Mouse (Mus musculus) spleen, adult 2 months (tissue): Measurements from ENCODE around the gene Cacna1e. TPM values are rescaled to one million over a fixed set of nuclear protein-coding genes. Genes with fewer than 3 reads are reported as not detected.

Source experiments
- DNase-seq, 2 experiments: peaks; one replicate each; pipeline versions ENCODE4 v3.0.0 to v3.0.0-alpha.2; 2012 to 2021; ENCODE audit warnings: low spot score in 2 of 2, low read depth in 1 of 2
- H3K27ac ChIP-seq: fragments of 200-500 bp; 2 replicates; pipeline ENCODE4 v1.5.1; 2012; ENCODE audit warnings: low read length, inconsistent platforms; ENCODE audit not compliant: insufficient read depth
- H3K27me3 ChIP-seq: fragments of 200-500 bp; 2 replicates; pipeline ENCODE4 v1.6.1; 2012; ENCODE audit warnings: mild to moderate bottlenecking, moderate library complexity, low read length, inconsistent platforms; ENCODE audit not compliant: control insufficient read depth, insufficient read depth
- H3K36me3 ChIP-seq: fragments of 200-500 bp; 2 replicates; pipeline ENCODE4 v1.6.1; 2012; ENCODE audit warnings: mild to moderate bottlenecking, low read length, inconsistent platforms; ENCODE audit not compliant: control insufficient read depth, insufficient read depth
- H3K4me1 ChIP-seq: fragments of 200-500 bp; 2 replicates; pipeline ENCODE4 v1.6.1; 2011; ENCODE audit warnings: inconsistent platforms; ENCODE audit not compliant: control insufficient read depth, insufficient read depth, insufficient read length
- H3K4me3 ChIP-seq: fragments of 200-500 bp; 2 replicates; pipeline ENCODE4 v1.5.1; 2011; ENCODE audit warnings: mild to moderate bottlenecking, inconsistent platforms; ENCODE audit not compliant: insufficient read depth, insufficient read length; ENCODE audit errors: extremely low read depth
- CTCF ChIP-seq: fragments of 200-500 bp; IDR thresholded peaks from 2 replicates; pipeline ENCODE4 v1.5.1; 2011; ENCODE audit warnings: mild to moderate bottlenecking, inconsistent platforms; ENCODE audit not compliant: insufficient read depth, insufficient read length, insufficient replicate concordance; ENCODE audit errors: extremely low read depth
- POLR2A ChIP-seq: fragments of 200-500 bp; IDR thresholded peaks from 2 replicates; pipeline ENCODE4 v1.6.1; 2011; ENCODE audit warnings: low read depth, low read length, inconsistent platforms
- WGBS: fragments of 180-500 bp; shearing (Covaris S2); methylation state at CpG from one replicate; pipeline ENCODE4 v1.1.7; 2018; 5-methylcytosine and 5-hydroxymethylcytosine counted together
- polyA plus RNA-seq: library from polyadenylated mRNA; depleted of rRNA; stranded (reverse); fragments of >200 nt; gene quantifications from 2 replicates; pipeline ENCODE4 v1.2.3, GENCODE M21; 2012

Cacna1e gene
- polyA plus RNA-seq, 1 experiment = 7.0 TPM

- TF ChIP-seq CTCF (no peak), POLR2A (no peak)
Observed at GRCm38 (mm10) chr1:154729269-154729980, 154.9 kb downstream of the Cacna1e start.

GRCm38 (mm10) chr1:154728682-154729081 is 155.6 kb downstream of the Cacna1e start:
- Histone ChIP-seq H3K4me3 (no peak overlapping the region), H3K4me1 (no peaks in the 10 kb centered on the region), H3K27ac (no peak overlapping the region), H3K36me3 (no peaks in the 10 kb centered on the region), H3K27me3 (0 out of 2 replicates have a peak, but pooled peaks cover 11% of the 10 kb centered on the region)
- no peak for TF ChIP-seq POLR2A
- no peak for TF ChIP-seq CTCF
- WGBS = 44% methylated on average over 5 of the region's 5 CpGs
- no peak for DNase-seq

More at GRCm38 (mm10) chr1:154729269-154729980, 154.9 kb downstream of the Cacna1e start:
- no peaks in the 10 kb centered on the region for H3K4me1 ChIP-seq
- H3K27me3 ChIP-seq = 0 out of 2 replicates have a peak, but pooled peaks cover 11% of the 10 kb centered on the region
- no peak overlapping the region for H3K4me3 ChIP-seq
- DNase-seq = peak; percentile 12 to 33
- H3K27ac ChIP-seq = no peak overlapping the region
- no peaks in the 10 kb centered on the region for H3K36me3 ChIP-seq
- 57% methylated on average over 6 of the region's 6 CpGs for WGBS

- H3K27ac ChIP-seq = no peak overlapping the region
- H3K4me1 ChIP-seq = no peaks in the 10 kb centered on the region
- 0 out of 2 replicates have a peak, but pooled peaks cover 11% of the 10 kb centered on the region for H3K27me3 ChIP-seq
- WGBS = 81% methylated on average over 8 of the region's 8 CpGs
- TF ChIP-seq POLR2A = no peak
- no peak for TF ChIP-seq CTCF
- DNase-seq = no peak
- no peaks in the 10 kb centered on the region for H3K36me3 ChIP-seq
- H3K4me3 ChIP-seq = no peak overlapping the region
Observed at GRCm38 (mm10) chr1:154727696-154728095, 156.6 kb downstream of the Cacna1e start.

- DNase-seq = no peak
- no peaks in the 10 kb centered on the region for H3K36me3 ChIP-seq
- no peak for TF ChIP-seq POLR2A
- TF ChIP-seq CTCF = no peak
- 0 out of 2 replicates have a peak, but pooled peaks cover 11% of the 10 kb centered on the region for H3K27me3 ChIP-seq
- no peaks in the 10 kb centered on the region for H3K4me1 ChIP-seq
- WGBS = 4% methylated on average over 45 of the region's 45 CpGs
- H3K4me3 ChIP-seq = 0 out of 2 replicates have a peak overlapping the region, but pooled peaks have one; percentile 14
- no peak overlapping the region for H3K27ac ChIP-seq
Observed at GRCm38 (mm10) chr1:154726361-154727161, 157.7 kb downstream of the Cacna1e start.

GRCm38 (mm10) chr1:154725356-154726320 is 158.7 kb downstream of the Cacna1e start:
- Histone ChIP-seq H3K27ac (no peak overlapping the region), H3K27me3 (0 out of 2 replicates have a peak, but pooled peaks cover 11% of the 10 kb centered on the region), H3K36me3 (no peaks in the 10 kb centered on the region), H3K4me3 (no peak overlapping the region), H3K4me1 (no peaks in the 10 kb centered on the region)
- 33% methylated on average over 35 of the region's 35 CpGs for WGBS
- TF ChIP-seq CTCF (no peak), POLR2A (no peak)
- no peak for DNase-seq

- Histone ChIP-seq H3K27me3 (0 out of 2 replicates have a peak, but pooled peaks cover 11% of the 10 kb centered on the region), H3K4me3 (no peak overlapping the region), H3K27ac (no peak overlapping the region), H3K4me1 (no peaks in the 10 kb centered on the region), H3K36me3 (no peaks in the 10 kb centered on the region)
- no peak for TF ChIP-seq POLR2A
- TF ChIP-seq CTCF = no peak
- no peak for DNase-seq
- 11% methylated on average over 19 of the region's 19 CpGs for WGBS
Observed at GRCm38 (mm10) chr1:154723537-154724286, 160.6 kb downstream of the Cacna1e start.
